Mouse (Mus musculus): ENCODE measurements around the gene Adgra1. TPM values are rescaled to one million over a fixed set of nuclear protein-coding genes. Genes with fewer than 3 reads are reported as not detected.

Adgra1 gene
- polyA plus RNA-seq, 1 experiment from 2014 or later = not detected

DNA sequence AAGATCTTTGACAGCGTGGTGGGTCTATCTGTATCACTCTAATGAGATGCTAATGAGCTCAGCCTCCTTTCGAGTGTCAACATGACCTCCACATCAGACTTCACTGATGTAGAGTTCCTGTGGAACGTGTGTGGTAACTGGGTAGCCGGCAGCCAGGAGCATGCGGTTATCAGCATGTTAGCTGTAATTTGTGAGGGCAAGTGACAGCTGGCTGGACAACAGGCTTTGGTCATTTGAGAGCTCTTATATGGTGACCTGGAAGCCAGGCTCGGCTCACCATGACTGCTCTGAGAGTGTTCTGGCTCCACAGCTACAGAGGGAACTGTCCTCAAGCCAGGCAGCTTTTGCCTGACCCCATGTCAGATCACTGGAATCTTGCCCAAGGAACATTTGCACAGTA lies 8.4 kb downstream of the Adgra1 start:
- Histone ChIP-seq H3K27ac (replicated peaks; ENCODE audit: low read depth, low read length) (no peak overlapping the region), H3K4me1 (ENCODE audit: control insufficient read depth, insufficient read depth, low read length) (no peaks in the 10 kb centered on the region), H3K27me3 (ENCODE audit: control insufficient read depth, insufficient read depth, low read length) (no peaks in the 10 kb centered on the region), H3K36me3 (ENCODE audit: control insufficient read depth, insufficient read depth, low read length) (no peaks in the 10 kb centered on the region), H3K9ac (ENCODE audit: low read length) (no peak overlapping the region), H3K9me3 (ENCODE audit: control insufficient read depth, low read length) (no peaks in the 10 kb centered on the region), H3K4me3 (ENCODE audit: low read depth, low read length) (no peak overlapping the region), H3K4me2 (ENCODE audit: low read depth, severe bottlenecking) (no peak overlapping the region)
- ATAC-seq (ENCODE audit: insufficient number of reproducible peaks, low FRiP score, low TSS enrichment, low read depth) (no peak), DNase-seq (ENCODE audit: low spot score) (no peak)
- WGBS = 64% methylated on average over 6 of the region's 6 CpGs

DNA sequence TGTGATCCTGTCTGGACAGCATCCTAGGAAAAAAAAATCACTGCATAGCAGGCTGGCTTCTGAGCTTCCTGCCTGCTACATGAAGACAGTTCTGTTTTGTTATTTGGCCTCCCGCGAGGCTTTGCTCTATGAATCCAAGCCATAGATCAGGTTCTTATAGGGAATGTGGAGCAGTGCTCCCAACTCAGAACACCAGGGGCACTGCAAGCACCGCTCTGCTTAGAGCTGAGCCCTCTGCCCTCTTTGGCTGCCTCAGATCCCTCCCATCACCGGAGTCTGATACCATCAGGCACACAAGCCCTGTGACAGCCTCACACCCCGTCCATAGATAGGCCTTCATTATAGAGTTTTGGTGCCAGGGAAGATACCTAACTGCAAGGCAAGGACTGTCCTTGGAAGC lies 9.2 kb downstream of the Adgra1 start:
- ATAC-seq (ENCODE audit: insufficient number of reproducible peaks, low FRiP score, low TSS enrichment, low read depth) = no peak
- H3K9ac ChIP-seq (ENCODE audit: low read length) = no peak overlapping the region
- H3K4me2 ChIP-seq (ENCODE audit: low read depth, severe bottlenecking) = no peak overlapping the region
- no peaks in the 10 kb centered on the region for H3K27me3 ChIP-seq (ENCODE audit: control insufficient read depth, insufficient read depth, low read length)
- 45% methylated on average over 5 of the region's 5 CpGs for WGBS
- no peaks in the 10 kb centered on the region for H3K36me3 ChIP-seq (ENCODE audit: control insufficient read depth, insufficient read depth, low read length)
- H3K4me3 ChIP-seq (ENCODE audit: low read depth, low read length) = no peak overlapping the region
- DNase-seq (ENCODE audit: low spot score) = no peak
- H3K9me3 ChIP-seq (ENCODE audit: control insufficient read depth, low read length) = no peaks in the 10 kb centered on the region
- H3K4me1 ChIP-seq (ENCODE audit: control insufficient read depth, insufficient read depth, low read length) = no peaks in the 10 kb centered on the region
- H3K27ac ChIP-seq (replicated peaks; ENCODE audit: low read depth, low read length) = no peak overlapping the region

GRCm38 (mm10) chr7:139843776-139844175 lies 9.8 kb downstream of the Adgra1 start:
- ATAC-seq (ENCODE audit: insufficient number of reproducible peaks, low FRiP score, low TSS enrichment, low read depth) = no peak
- Histone ChIP-seq H3K36me3 (ENCODE audit: control insufficient read depth, insufficient read depth, low read length) (no peaks in the 10 kb centered on the region), H3K4me3 (ENCODE audit: low read depth, low read length) (no peak overlapping the region), H3K9me3 (ENCODE audit: control insufficient read depth, low read length) (no peaks in the 10 kb centered on the region), H3K4me2 (ENCODE audit: low read depth, severe bottlenecking) (no peak overlapping the region), H3K4me1 (ENCODE audit: control insufficient read depth, insufficient read depth, low read length) (no peaks in the 10 kb centered on the region), H3K27ac (replicated peaks; ENCODE audit: low read depth, low read length) (no peak overlapping the region), H3K27me3 (ENCODE audit: control insufficient read depth, insufficient read depth, low read length) (no peaks in the 10 kb centered on the region), H3K9ac (ENCODE audit: low read length) (no peak overlapping the region)
- WGBS = 45% methylated on average over 5 of the region's 5 CpGs
- DNase-seq (ENCODE audit: low spot score) = no peak

DNA sequence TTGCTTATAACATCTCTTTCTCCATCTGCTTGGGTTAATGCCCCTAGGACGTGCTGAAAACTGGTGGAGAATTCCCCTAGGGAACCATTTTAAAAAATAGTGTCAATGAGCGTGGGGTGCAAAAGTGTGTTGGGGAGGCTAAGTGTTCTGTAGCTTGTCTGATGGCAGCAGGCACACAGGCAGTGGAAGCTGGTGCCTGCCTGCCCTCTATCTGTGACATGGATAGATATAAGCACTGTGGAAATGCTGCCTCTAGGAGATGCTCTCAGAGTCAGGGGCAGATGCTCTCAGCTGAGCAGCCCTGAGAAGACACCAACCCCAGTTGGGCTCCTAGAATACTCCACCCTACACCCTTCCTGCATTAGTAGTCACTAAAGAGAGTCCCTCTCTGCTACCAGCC lies 11.1 kb downstream of the Adgra1 start:
- H3K27me3 ChIP-seq (ENCODE audit: control insufficient read depth, insufficient read depth, low read length) = no peaks in the 10 kb centered on the region
- 86% methylated on average over 2 of the region's 2 CpGs for WGBS
- no peak overlapping the region for H3K4me2 ChIP-seq (ENCODE audit: low read depth, severe bottlenecking)
- no peaks in the 10 kb centered on the region for H3K9me3 ChIP-seq (ENCODE audit: control insufficient read depth, low read length)
- no peak for DNase-seq (ENCODE audit: low spot score)
- no peaks in the 10 kb centered on the region for H3K36me3 ChIP-seq (ENCODE audit: control insufficient read depth, insufficient read depth, low read length)
- H3K4me1 ChIP-seq (ENCODE audit: control insufficient read depth, insufficient read depth, low read length) = no peaks in the 10 kb centered on the region
- H3K9ac ChIP-seq (ENCODE audit: low read length) = no peak overlapping the region
- ATAC-seq (ENCODE audit: insufficient number of reproducible peaks, low FRiP score, low TSS enrichment, low read depth) = no peak
- H3K4me3 ChIP-seq (ENCODE audit: low read depth, low read length) = no peak overlapping the region
- no peak overlapping the region for H3K27ac ChIP-seq (replicated peaks; ENCODE audit: low read depth, low read length)

GRCm38 (mm10) chr7:139850152-139850551 lies 16.2 kb downstream of the Adgra1 start:
- 21% methylated on average over 6 of the region's 6 CpGs for WGBS
- Histone ChIP-seq H3K4me3 (ENCODE audit: low read depth, low read length) (no peak overlapping the region), H3K9ac (ENCODE audit: low read length) (no peak overlapping the region), H3K4me1 (ENCODE audit: control insufficient read depth, insufficient read depth, low read length) (no peaks in the 10 kb centered on the region), H3K36me3 (ENCODE audit: control insufficient read depth, insufficient read depth, low read length) (no peaks in the 10 kb centered on the region), H3K9me3 (ENCODE audit: control insufficient read depth, low read length) (no peaks in the 10 kb centered on the region), H3K27ac (replicated peaks; ENCODE audit: low read depth, low read length) (no peak overlapping the region), H3K4me2 (ENCODE audit: low read depth, severe bottlenecking) (no peak overlapping the region), H3K27me3 (ENCODE audit: control insufficient read depth, insufficient read depth, low read length) (no peaks in the 10 kb centered on the region)
- no peak for ATAC-seq (ENCODE audit: insufficient number of reproducible peaks, low FRiP score, low TSS enrichment, low read depth)
- DNase-seq (ENCODE audit: low spot score) = peak; percentile 32

- Histone ChIP-seq H3K27me3 (ENCODE audit: control insufficient read depth, insufficient read depth, low read length) (no peaks in the 10 kb centered on the region), H3K4me1 (ENCODE audit: control insufficient read depth, insufficient read depth, low read length) (no peaks in the 10 kb centered on the region), H3K9ac (ENCODE audit: low read length) (no peak overlapping the region), H3K27ac (replicated peaks; ENCODE audit: low read depth, low read length) (no peak overlapping the region), H3K36me3 (ENCODE audit: control insufficient read depth, insufficient read depth, low read length) (no peaks in the 10 kb centered on the region), H3K4me2 (ENCODE audit: low read depth, severe bottlenecking) (no peak overlapping the region), H3K4me3 (ENCODE audit: low read depth, low read length) (no peak overlapping the region), H3K9me3 (ENCODE audit: control insufficient read depth, low read length) (no peaks in the 10 kb centered on the region)
- DNase-seq (ENCODE audit: low spot score) (no peak), ATAC-seq (ENCODE audit: insufficient number of reproducible peaks, low FRiP score, low TSS enrichment, low read depth) (no peak)
- 81% methylated on average over 5 of the region's 5 CpGs for whole genome bisulfite sequencing
These were observed 16.7 kb downstream of the Adgra1 start for GRCm38 (mm10) chr7:139850677-139851076.

GRCm38 (mm10) chr7:139851098-139851497 lies 17.1 kb downstream of the Adgra1 start:
- WGBS = 66% methylated on average over 6 of the region's 6 CpGs

DNA sequence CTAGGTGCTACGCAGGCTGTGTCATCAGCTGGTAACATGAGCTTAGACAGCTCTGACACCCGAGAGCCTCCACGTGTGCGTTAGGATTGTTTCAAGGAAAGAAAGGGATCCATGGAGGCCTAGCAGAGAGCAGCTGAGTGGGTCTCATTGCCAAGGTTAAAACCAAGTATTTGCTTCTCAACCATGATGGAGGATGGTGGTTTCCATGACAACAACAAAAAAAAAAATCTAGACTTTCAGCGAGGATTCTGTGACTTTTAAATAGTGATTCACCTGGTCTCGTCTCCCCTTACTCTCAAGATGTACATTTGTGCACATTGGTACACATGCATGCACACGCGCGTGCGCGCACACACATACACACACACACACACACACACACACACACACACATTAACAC lies 21.3 kb downstream of the Adgra1 start:
- ATAC-seq (ENCODE audit: insufficient number of reproducible peaks, low FRiP score, low TSS enrichment, low read depth) (no peak), DNase-seq (ENCODE audit: low spot score) (no peak)
- Histone ChIP-seq H3K4me2 (ENCODE audit: low read depth, severe bottlenecking) (no peak overlapping the region), H3K9ac (ENCODE audit: low read length) (no peak overlapping the region), H3K4me3 (ENCODE audit: low read depth, low read length) (no peak overlapping the region), H3K4me1 (ENCODE audit: control insufficient read depth, insufficient read depth, low read length) (no peaks in the 10 kb centered on the region), H3K27ac (replicated peaks; ENCODE audit: low read depth, low read length) (no peak overlapping the region), H3K9me3 (ENCODE audit: control insufficient read depth, low read length) (no peaks in the 10 kb centered on the region), H3K27me3 (ENCODE audit: control insufficient read depth, insufficient read depth, low read length) (no peaks in the 10 kb centered on the region), H3K36me3 (ENCODE audit: control insufficient read depth, insufficient read depth, low read length) (no peaks in the 10 kb centered on the region)
- 78% methylated on average over 11 of the region's 11 CpGs for WGBS

More at GRCm38 (mm10) chr7:139851098-139851497, 17.1 kb downstream of the Adgra1 start:
- H3K9ac ChIP-seq (ENCODE audit: low read length) = no peak overlapping the region
- DNase-seq (ENCODE audit: low spot score) (no peak), ATAC-seq (ENCODE audit: insufficient number of reproducible peaks, low FRiP score, low TSS enrichment, low read depth) (no peak)
- no peaks in the 10 kb centered on the region for H3K4me1 ChIP-seq (ENCODE audit: control insufficient read depth, insufficient read depth, low read length)
- H3K27me3 ChIP-seq (ENCODE audit: control insufficient read depth, insufficient read depth, low read length) = no peaks in the 10 kb centered on the region
- no peaks in the 10 kb centered on the region for H3K9me3 ChIP-seq (ENCODE audit: control insufficient read depth, low read length)
- H3K27ac ChIP-seq (replicated peaks; ENCODE audit: low read depth, low read length) = no peak overlapping the region
- no peak overlapping the region for H3K4me3 ChIP-seq (ENCODE audit: low read depth, low read length)
- no peak overlapping the region for H3K4me2 ChIP-seq (ENCODE audit: low read depth, severe bottlenecking)
- no peaks in the 10 kb centered on the region for H3K36me3 ChIP-seq (ENCODE audit: control insufficient read depth, insufficient read depth, low read length)

DNA sequence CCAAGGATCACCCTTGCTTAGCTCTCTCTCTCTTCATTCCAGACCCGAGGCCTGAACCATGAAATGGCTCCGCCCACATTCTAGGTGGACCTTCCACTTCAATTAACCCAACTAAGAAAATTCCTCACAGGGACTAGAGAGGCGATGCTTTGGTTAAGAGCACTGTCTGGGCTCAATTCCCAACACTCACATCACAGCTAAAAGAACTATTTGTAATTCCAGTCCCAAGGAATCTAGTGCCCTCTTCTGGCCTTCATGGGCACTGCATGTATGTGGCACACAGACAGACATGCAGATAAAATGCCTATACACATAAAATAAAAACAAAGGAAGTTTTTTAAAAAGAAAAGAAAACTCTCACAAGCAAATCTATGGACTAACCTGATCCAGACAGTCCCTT lies 27.4 kb downstream of the Adgra1 start:
- WGBS = 33% methylated on average over 3 of the region's 3 CpGs

More for the DNA sequence above, 27.4 kb downstream of the Adgra1 start:
- Histone ChIP-seq H3K9me3 (ENCODE audit: control insufficient read depth, low read length) (no peaks in the 10 kb centered on the region), H3K27me3 (ENCODE audit: control insufficient read depth, insufficient read depth, low read length) (no peaks in the 10 kb centered on the region), H3K4me2 (ENCODE audit: low read depth, severe bottlenecking) (no peak overlapping the region), H3K36me3 (ENCODE audit: control insufficient read depth, insufficient read depth, low read length) (no peaks in the 10 kb centered on the region), H3K4me3 (ENCODE audit: low read depth, low read length) (no peak overlapping the region), H3K27ac (replicated peaks; ENCODE audit: low read depth, low read length) (no peak overlapping the region), H3K9ac (ENCODE audit: low read length) (no peak overlapping the region), H3K4me1 (ENCODE audit: control insufficient read depth, insufficient read depth, low read length) (no peaks in the 10 kb centered on the region)
- no peak for ATAC-seq (ENCODE audit: insufficient number of reproducible peaks, low FRiP score, low TSS enrichment, low read depth)
- DNase-seq (ENCODE audit: low spot score) = peak; percentile 84

Measured in limb, embryonic 11.5 days (tissue).